Mouse (Mus musculus): Measurements from ENCODE around the gene Wipi1. TPM values are rescaled to one million over a fixed set of nuclear protein-coding genes. Genes with fewer than 3 reads are reported as not detected.

Gene Wipi1
- total RNA-seq, 4 experiments from 2014 or later: 47.2 to 68.4 (median 59.2) TPM

DNA sequence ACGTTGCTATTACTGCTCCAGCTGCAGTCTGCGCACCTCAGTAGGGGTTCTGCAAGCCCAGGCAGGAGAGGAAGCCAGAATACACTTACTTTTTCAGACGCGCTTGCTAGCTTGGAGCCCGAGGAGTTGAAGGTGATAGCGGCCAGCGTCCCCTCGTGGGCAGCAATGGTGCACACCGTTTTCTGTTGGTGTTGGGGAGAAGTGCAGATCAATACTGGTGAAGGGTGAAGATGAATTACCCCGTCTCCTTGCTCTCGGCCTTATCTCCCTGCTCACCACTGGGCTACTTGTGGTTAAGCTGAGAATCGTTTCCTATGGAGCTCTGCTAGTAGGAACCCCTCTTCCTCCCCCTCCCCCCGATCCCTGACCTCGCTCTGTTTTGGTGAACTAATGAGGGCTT is 27.8 kb downstream of the Wipi1 start:
- DNase-seq (ENCODE audit: low spot score in 2 of 2): no peak

DNA sequence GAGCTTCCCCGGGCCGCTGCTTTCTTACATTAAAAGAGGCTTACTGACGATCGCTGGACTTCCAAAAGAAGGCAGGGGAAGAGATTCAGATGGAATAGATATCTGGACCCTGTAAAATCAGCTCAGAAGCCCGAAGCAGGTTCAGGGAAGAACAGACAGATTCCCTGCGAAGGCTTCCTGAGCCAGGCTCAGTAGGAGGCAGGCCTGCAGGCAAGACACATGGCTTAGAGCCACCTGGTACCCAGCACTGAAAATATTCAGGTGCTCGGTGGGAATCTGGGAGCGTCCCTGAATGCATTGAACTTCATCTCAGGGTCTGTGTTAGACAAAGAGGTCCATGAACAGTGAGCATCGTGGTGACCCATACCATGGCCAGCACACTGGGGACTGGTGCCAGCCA is 31.8 kb downstream of the Wipi1 start:
- no peak for DNase-seq (ENCODE audit: low spot score in 2 of 2)

DNA sequence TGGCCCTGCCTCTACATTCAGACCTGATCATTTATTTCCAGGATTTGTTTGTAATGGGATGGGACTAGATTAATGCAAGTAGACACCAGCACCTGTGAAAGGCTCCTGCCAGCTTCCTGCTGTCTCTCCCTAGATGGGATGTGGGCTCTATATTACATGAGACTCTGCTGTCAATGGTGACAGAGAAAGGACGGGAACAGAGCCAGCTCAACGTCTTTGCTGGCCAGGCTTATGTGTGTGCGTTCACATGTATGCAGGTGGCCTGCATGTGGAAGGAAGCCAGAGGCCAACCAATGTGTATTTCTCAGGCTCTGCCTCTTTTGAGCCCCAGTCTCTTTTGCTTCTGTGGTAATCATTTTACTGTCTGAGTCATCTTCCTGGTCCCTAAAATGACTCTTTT is 33.2 kb downstream of the Wipi1 start:
- no peak for DNase-seq (ENCODE audit: low spot score in 2 of 2)

DNA sequence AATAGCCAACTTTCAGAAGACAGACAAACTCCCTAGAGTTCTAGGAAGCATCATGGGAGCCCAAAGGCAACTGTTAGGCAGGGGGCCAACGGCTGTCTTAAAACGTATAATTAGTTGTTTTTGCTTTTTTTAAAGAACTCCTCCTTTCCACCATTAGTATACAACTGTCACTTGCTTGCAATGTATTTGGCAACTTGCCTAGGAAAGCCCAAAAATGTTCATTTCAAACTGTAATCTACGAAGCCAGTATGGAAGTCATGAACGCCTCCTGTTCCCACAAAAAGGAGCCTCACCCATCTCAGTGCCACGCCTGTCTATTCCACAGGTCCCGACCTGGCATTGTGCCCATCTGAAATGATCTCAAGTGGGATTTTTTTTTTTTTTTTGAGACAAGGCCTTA is 35.9 kb downstream of the Wipi1 start:
- no peak for DNase-seq (ENCODE audit: low spot score in 2 of 2)

DNA sequence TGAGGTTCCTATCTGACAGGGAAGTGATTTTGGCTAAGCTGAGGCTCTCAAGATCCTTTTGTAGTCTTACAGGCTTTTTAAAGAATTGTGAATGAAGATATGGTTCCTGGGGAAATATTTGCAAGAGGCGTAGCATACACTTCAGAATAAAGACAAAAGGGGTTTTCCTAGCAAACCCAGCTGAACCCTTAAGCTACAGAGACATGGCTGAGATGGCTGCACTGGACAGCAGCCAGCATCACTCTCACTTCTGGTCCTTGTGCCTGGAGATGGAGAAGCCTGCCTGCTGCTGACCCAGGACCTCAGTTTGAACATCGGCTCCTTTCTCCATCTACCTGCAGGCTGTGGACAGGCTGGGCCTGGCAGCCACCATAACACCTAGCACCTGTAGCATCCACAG is 37.2 kb downstream of the Wipi1 start:
- DNase-seq (ENCODE audit: low spot score in 2 of 2): no peak

DNA sequence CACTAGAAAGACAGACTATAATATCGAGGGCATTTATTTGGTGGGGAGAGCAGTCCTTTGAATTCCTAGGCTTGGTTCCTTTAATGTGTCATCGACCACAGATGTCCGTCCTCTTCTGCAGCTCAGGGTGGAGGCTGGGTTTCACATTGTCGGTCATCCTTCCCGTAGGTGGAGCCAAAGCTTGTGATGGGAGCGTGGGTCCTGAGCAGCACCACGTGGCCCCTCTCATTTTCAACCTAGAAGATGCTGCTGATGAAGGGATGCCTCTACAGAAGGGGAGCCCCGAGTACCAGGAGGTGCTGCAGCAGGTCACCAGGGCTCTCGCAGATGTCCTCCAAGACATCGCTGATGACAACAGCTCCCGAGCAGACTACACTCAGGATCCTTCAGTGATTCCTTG is 39.7 kb downstream of the Wipi1 start:
- no peak for DNase-seq (ENCODE audit: low spot score in 2 of 2)

DNA sequence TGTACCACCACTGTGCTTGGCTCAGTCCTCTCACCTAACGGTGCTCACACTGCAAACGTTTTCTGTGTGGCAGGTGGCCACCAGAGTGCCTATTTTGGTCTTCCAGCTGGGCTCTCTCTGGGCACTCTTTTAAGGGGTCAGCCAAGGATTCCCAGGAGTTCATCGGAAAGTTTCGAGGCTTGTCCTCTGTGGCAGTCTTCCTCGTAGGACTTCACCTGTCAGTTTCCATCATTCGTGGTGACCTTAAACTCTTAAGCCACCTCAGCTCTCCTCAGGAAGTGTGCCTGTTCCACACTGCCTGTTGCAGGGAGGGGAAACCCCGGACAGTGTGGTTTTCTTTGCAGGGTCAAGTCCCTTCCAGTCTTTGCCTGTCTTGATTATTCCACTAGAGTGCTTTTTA is 42.0 kb downstream of the Wipi1 start:
- peak; percentile 37 to 68 for DNase-seq (ENCODE audit: low spot score in 2 of 2)

DNA sequence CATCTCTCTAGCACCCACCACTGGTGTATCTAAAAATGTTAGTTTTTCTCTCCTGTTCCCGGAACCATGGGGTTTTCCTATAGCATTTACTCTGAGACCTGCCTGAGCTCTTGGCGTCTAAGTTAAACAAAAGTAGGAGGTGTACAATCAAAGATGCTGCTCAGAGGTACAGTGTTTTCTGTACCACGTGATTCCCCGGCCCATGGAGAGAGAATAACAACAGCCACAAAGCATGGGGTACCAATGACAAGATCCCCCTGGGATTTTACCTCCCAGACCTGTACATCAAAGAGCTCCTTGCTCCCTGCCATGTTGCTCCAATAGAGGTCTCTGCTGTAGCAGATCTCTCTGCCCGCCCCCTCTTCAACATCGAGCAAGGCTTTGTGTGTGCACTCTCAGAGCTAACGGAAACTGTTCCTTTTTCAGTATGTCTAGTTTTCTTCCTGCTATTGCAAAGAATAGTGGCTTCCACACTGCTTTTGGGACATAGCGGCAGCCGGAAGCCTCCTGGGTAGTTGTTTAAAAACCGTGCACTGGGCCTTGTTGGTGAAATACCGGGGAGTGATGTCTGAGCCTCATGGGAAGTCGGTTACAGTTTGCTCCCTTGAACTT is 42.7 kb downstream of the Wipi1 start:
- no peak for DNase-seq (ENCODE audit: low spot score in 2 of 2)

DNA sequence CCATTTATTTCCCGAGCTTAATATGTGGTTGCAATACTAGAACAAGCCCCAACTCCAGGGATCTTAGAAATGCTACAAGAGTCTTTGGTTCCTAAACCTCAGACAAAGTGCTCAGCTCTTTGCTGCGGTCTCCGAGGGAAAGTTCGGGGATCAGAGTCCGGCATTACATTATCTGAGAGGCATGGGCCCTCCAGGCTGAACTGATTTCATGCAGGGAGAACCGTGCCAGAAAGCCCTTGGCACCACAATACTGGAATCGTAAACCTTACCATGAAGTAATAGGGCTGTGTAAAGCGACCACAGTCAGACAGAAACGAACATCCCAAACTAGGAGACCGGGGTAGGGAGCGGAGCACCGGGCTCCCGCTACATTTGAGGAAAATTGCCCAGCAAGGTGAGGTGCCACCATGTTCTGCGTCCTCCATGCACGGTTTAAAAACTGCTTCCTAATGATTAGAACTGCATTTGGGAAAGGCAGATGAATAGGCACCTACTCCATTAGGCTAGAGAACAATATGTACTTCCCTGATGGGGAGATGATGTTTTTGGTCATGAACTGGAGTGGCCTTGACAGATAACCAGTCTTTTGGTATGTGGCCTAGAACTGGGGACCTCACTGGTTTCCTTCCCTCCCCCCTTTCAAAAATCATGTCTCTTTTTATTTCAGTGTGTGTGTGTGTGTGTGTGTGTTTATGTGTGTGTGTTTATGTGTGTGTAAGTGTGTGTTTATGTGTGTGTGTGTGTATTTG is 47.1 kb downstream of the Wipi1 start:
- no peak for DNase-seq (ENCODE audit: low spot score in 2 of 2)

DNA sequence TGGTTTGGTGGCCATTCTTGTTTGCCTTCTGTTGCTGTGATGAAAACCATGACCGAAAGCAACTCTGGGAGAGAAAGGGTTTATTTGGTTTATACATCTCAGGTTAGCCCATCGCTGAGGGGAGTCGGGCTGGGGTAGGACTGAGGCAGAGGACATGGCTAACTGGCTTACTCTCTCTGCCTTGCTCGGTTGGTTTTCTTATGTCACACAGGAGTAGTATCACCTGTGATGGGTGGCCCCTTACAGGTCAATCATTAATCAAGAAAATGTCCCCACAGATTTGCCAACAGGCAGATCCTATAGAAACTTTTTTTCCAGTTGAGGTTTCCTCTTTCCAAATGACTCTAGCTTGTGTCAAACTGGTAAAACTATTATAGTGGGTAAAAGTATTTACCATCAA is 48.1 kb downstream of the Wipi1 start:
- no peak for DNase-seq (ENCODE audit: low spot score in 2 of 2)

DNA sequence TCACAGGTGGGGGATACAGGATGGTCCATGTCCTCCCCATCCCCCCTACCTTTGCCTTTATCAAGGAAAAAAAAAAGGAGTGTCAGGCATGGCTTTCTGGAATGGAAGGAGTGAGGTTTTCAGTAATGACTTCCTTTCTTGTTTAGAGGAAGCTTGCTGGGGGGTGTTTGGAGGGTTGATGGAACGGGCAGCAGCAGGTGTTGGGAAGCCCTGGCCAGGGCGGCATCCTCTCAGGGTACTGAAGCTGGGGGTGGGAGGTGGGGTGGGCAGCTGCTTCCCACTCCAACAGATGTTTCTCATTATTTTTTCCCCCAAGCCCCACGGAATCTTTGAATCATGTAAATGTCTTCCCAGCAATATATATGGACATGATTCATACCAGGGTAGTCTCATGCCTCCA is 50.3 kb downstream of the Wipi1 start:
- DNase-seq (ENCODE audit: low spot score in 2 of 2): no peak

DNA sequence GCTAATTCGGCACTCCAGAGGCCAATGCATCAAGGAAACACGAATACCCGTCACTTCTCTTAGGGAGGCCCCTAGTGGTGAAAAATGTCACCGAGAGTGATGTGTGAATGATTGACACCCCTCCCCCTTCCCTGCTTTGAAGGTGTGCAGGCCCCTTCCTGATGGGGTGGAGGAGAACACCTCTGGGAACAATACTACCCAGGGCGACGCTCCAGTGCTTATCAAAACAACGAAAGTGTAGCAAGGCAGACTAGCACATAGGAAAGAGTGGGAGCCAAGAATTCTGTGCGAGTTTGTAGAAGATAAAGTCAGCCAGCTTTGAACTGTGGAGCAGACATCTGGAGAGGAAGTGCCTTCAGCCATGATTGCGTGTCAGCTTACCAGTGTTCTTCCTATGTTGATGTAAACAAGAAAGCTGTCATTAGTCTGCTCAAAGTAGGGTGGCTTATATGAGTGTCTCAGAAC is 50.9 kb downstream of the Wipi1 start:
- no peak for DNase-seq (ENCODE audit: low spot score in 2 of 2)

DNA sequence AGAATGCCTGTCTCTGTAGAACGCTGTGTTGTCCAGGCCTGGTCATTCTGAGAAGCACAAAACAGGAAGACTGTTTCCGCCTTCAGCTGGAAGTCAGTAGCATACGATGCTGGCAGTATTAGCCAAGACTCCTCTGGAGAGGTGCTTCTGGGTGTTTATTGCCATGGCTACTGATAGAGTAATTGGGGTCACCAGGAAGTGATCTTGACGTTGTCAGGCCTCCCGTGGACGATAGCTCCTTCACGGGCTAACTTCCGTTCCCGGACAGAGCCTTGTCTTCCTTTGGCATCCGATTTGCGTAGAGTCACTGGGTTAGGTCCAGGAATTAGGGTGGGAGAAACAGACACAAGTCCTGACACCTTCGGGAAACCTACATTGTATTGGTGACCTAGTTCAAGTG is 52.5 kb downstream of the Wipi1 start:
- DNase-seq (ENCODE audit: low spot score in 2 of 2): no peak

DNA sequence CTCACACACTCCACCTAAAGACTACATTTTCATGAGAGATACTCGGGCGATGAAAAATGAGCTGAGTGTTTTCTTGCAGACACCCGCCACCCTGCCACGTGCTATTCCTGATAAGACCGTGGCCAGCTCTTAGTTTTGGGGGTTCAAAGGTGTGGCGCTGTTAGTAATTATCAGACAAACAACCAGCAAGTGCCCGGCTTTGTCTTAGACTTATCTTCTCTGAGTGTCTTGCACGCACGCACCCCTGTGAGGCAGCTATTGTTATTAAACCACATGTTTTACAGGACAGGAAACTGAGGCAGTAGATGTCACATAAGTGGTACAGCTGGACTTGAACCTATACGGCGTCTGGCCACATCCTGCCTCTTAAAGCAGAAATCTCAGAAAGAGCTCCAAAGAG is 54.3 kb downstream of the Wipi1 start:
- no peak for DNase-seq (ENCODE audit: low spot score in 2 of 2)

DNA sequence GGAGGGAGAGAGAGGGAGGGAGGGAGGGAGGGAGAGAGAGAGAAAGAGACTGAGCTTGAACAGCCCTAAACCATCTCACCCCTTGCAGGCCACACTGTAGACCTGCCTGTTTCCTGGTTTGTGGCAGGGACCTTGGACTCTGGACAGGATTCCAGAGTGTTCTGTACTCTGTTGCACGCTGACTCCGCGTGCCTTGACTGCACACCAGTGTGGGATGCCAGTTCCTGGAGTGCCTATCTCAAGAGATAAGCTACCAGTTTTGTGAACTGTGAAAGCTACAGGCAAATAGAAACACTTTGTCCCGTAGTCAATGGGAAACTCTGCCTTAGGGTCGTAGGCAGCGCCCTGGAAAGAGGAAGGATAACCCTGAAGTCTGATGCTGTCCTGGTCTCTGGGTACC is 55.6 kb downstream of the Wipi1 start:
- no peak for DNase-seq (ENCODE audit: low spot score in 2 of 2)

DNA sequence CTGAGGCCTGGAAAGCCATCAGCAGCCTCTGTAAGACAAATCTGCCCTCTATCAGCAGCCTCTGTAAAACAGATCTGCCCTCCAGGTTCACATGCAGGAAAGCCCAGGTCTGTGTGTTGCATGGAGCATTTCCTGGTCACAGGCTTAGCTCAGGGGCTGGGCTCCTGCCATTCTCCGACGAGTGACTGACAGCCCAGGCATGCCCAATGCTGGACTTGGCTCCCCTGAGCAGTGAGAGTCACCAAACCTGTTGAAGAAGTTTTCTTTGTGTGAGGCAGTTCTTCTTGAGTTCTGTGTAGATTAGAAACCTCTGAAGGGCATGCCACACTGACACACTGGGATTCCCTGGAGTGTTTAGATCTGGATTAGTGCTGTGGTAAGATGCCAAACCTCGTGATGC is 57.3 kb downstream of the Wipi1 start:
- no peak for DNase-seq (ENCODE audit: low spot score in 2 of 2)

DNA sequence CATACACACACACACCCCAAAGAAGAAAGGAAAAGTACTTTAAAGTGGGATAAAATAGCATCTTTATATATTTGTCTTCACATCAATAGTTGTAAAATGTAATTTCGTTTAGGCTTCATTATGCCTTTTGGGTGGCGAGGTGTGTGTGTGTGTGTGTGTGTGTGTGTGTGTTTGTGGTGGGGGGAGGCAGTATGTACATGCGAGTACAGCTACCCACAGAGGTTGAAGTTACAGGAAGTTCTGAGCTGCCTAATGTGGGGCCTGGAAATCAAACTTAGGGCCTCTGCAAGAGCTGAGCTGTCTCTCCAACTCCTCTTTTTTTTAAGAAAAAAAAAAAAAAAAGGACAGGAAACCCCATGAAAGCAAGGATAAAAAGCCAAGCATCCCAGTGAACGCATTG is 57.8 kb downstream of the Wipi1 start:
- DNase-seq (ENCODE audit: low spot score in 2 of 2): no peak

DNA sequence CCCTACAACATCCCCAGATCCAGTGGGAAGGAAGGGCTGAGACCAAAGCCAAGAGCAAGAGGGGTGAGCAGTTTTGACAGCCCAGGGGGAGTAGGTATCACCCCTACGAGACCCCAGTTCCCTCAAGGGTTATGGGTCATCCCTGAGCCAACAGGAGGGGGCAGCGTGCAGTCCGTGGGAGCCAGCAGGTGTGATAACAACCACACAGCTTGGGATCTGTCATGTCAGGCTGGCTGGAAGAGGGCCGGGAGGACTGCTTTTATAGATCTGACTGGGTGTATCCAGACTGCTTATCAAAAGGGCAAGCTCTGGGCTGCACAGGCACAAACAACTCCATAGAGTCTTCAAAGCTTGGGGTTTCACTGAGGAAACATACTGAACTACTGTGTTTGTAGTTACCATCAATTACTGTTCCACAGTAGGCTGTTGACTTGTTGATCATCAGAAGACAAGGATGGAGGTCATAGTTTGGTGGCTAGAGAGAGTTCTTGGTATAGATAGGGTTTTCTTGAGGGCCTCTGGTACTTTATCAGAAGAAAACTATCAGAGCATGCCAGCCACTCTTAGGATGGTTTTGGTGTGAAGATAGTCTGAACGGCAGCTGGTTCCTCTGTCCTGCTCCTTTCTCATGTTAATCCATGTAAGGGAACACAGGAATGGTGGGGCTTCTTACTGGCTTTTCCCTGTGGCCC is 62.0 kb downstream of the Wipi1 start:
- no peak for DNase-seq (ENCODE audit: low spot score in 2 of 2)

DNA sequence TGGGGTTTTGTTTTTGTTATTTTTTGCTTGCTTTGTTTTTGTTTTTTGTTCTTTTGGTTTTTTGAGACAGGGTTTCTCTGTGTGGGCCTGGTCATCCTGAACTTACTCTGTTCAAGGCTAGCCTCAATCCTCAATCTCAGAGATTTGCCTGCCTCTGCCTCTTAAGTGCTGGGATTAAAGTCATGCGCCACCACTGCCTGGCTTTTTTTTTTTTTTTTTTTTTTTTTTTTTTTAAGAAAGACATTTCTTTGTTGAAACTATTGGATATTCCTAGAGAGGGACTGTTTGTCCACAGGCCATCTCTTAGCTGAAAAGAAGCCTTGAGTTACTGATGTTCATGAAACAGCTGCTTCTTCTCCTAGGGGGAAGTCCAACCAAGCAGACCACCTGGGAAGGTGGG is 64.1 kb downstream of the Wipi1 start:
- DNase-seq (ENCODE audit: low spot score in 2 of 2): no peak

DNA sequence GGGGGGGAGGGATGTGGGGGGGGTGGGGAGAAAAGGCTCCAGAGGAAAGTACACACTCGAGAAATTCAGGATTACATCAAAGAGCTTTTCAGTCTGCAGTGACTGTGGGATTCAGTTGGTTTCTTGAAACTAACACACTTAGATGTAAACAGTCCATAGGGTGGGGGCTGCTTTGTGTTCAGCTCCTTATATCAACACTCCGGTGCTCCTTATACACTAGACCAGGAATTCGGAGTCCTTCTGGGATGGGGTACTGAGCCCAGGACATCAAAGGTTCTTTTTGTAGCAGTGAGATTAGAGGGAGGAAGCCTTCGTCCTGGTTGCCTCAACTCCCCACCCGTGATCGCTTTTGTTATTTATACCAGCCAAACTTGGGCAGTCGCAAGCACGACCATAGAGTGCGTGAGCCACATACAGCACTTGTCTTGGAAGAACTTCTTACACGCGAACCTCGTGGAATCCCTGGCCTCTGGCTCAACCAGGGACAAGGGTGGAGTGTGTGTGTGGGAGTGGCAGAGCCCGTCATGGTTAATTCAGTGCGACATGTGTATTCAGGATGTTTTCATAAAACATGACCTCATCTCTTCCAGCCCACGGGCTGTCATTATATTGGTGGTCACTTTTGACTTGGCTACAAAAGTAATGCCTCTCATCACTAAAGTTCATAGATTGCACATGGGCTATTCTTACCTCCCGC is 65.3 kb downstream of the Wipi1 start:
- no peak for DNase-seq (ENCODE audit: low spot score in 2 of 2)

DNA sequence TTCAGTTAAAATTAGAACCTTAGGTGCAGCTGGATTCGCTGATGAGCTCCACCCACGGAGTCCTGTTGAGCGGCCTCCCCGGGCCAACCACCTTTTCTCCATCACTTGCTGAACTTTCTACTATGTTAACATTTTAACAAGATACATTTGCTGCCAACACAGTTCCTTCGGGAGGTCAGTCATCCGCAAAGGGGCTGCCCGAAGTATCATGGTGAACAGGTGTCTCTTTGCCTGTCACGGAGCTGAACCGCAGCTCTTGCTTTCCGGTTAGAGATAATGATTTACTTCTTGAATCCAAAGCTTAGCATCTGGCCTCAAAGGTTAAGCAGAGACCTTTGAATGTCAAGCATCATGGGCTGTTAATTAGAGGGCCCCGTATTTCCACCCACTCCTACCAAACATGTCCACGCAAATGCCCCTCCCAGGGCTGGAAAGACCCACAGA is 66.0 kb downstream of the Wipi1 start:
- DNase-seq (ENCODE audit: low spot score in 2 of 2): no peak

DNA sequence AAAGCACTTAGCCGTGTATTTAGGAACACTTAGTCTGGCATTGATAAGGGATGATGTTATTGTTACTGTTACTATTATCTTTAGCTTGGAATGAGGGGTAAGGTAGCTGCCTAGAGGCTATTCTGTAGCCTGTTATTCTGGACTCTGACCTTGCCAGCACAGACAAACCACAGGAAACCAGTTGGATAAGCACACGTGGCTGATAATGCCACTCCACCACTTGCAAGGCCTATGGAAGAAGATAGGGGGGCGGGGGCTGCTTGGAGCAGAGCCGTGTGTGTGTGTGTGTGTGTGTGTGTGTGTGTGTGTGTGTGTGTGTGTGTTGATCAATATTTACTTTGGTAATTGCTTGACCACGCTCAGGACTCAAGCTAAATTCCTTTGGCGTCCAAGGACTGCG is 66.5 kb downstream of the Wipi1 start:
- no peak for DNase-seq (ENCODE audit: low spot score in 2 of 2)
